Mouse (Mus musculus): ENCODE measurements around the gene Car9. TPM values are rescaled to one million over a fixed set of nuclear protein-coding genes. Genes with fewer than 3 reads are reported as not detected.
A peak's percentile ranks its signal among the peaks of the same experiment; 100 is the strongest.

Car9 gene
- total and polyA plus RNA-seq, 3 experiments: not detected

- peak overlapping the region; percentile 94 for H3K9ac ChIP-seq (ENCODE audit: insufficient read depth, low read depth)
- peak overlapping the region; percentile 85 to 90 (median 89) for H3K4me3 ChIP-seq (replicated peaks in 1 of 3; ENCODE audit: low read depth in 2 of 3, low read length in 2 of 3, poor library complexity in 1 of 3)
- peaks cover 29 to 47% of the 10 kb centered on the region in 2 experiments for H3K36me3 ChIP-seq (replicated peaks in 1 of 2; ENCODE audit: control insufficient read depth in 1 of 2, insufficient read depth in 1 of 2, low read length in 1 of 2)
- H3K27me3 ChIP-seq (replicated peaks): no peaks in the 10 kb centered on the region
- peaks cover 12 to 39% of the 10 kb centered on the region in 2 experiments for H3K4me1 ChIP-seq (ENCODE audit: control insufficient read depth in 1 of 2, insufficient read depth in 2 of 2)
- no peak for TF ChIP-seq UBTF (IDR thresholded peaks at IDR 0.05; ENCODE audit: low read depth, low read length)
- no peak for TF ChIP-seq POLR2A (IDR thresholded peaks at IDR 0.05; ENCODE audit: low read depth, low read length)
- peak; percentile 40; the same call in 1 of the 2 replicates for TF ChIP-seq MAX (IDR thresholded peaks at IDR 0.05; ENCODE audit: low read length)
- no peak for TF ChIP-seq ZC3H11A (IDR thresholded peaks at IDR 0.05; ENCODE audit: low read depth, low read length)
- TF ChIP-seq KAT2A (IDR thresholded peaks at IDR 0.05; ENCODE audit: insufficient replicate concordance, low read length): no peak
- no peak for TF ChIP-seq SMC3 (IDR thresholded peaks at IDR 0.05; ENCODE audit: low read depth, low read length)
- no peak for TF ChIP-seq EP300 (IDR thresholded peaks at IDR 0.05; ENCODE audit: low read length)
- TF ChIP-seq BHLHE40 (IDR thresholded peaks at IDR 0.05; ENCODE audit: low read depth, low read length): peak; percentile 40; the same call in 1 of the 2 replicates
- no peak for TF ChIP-seq RCOR1 (conservative IDR thresholded peaks at IDR 0.05; ENCODE audit: low read depth, low read length)
- 0 out of 2 replicates have a peak, but pooled peaks have one; percentile 18 for TF ChIP-seq MXI1 (IDR thresholded peaks at IDR 0.05; ENCODE audit: low read depth, low read length)
- in situ Hi-C loops (cut with MboI; ENCODE audit: low pct_ligation_motif_present, low pct_unique_long_range_greater_than_20kb, low sequenced_read_pairs): loop anchor here (25.0 kb wide), 1 partner anchor 551 kb away; the partner anchor contains the start of genes Fancg and Vcp
- H3K79me2 ChIP-seq (replicated peaks; ENCODE audit: control insufficient read depth, extremely low read depth, insufficient read depth, poor library complexity, severe bottlenecking): peaks cover 36% of the 10 kb centered on the region
- H3K27ac ChIP-seq (ENCODE audit: insufficient read depth, low read depth): peak overlapping the region; percentile 86
- dilution Hi-C loops (cut with MboI; ENCODE audit: extremely low pct_ligation_motif_present, extremely low pct_unique_long_range_greater_than_20kb, low sequenced_read_pairs): no loop called here
- no peaks in the 10 kb centered on the region for H3K9me3 ChIP-seq (replicated peaks; ENCODE audit: low read length)
- DNase-seq (ENCODE audit: extremely low read depth): no peak
- H3K4me2 ChIP-seq (ENCODE audit: insufficient read depth, low read depth, poor library complexity, severe bottlenecking): peak overlapping the region; percentile 81
Measured at GRCm38 (mm10) chr4:43562769-43563600, 56.2 kb downstream of the Car9 start.

Other genes with a start within 250 kb of the Car9 start
Only the 20 nearest of the 23 such genes appear.
- gene Rusc2, start 125.0 kb upstream of the Car9 start, total RNA-seq (2012; rRNA removed): not detected in 2 replicates
- not detected in 2 replicates for gene Rusc2, start 125.0 kb upstream of the Car9 start, total RNA-seq (2014; rRNA removed)
- not detected in 2 replicates for gene Rusc2, start 125.0 kb upstream of the Car9 start, polyA plus RNA-seq (2012; ENCODE audit: insufficient read length, low read depth)
- gene Fam166b, start 77.8 kb upstream of the Car9 start, total RNA-seq (2012; rRNA removed): not detected in 2 replicates
- gene Fam166b, start 77.8 kb upstream of the Car9 start, total RNA-seq (2014; rRNA removed): not detected in 2 replicates
- not detected in 2 replicates for gene Fam166b, start 77.8 kb upstream of the Car9 start, polyA plus RNA-seq (2012; ENCODE audit: insufficient read length, low read depth)
- gene Tesk1, start 65.0 kb upstream of the Car9 start, total RNA-seq (2012; rRNA removed): 4.5 and 5.2 TPM in 2 replicates
- gene Tesk1, start 65.0 kb upstream of the Car9 start, total RNA-seq (2014; rRNA removed): 1.7 and 1.9 TPM in 2 replicates
- gene Tesk1, start 65.0 kb upstream of the Car9 start, polyA plus RNA-seq (2012; ENCODE audit: insufficient read length, low read depth): 6.0 and 7.3 TPM in 2 replicates
- 24.0 and 30.3 TPM in 2 replicates for gene Cd72, start 52.3 kb upstream of the Car9 start, total RNA-seq (2012; rRNA removed)
- gene Cd72, start 52.3 kb upstream of the Car9 start, total RNA-seq (2014; rRNA removed): 47.6 and 61.4 TPM in 2 replicates
- 55.9 and 86.4 TPM in 2 replicates for gene Cd72, start 52.3 kb upstream of the Car9 start, polyA plus RNA-seq (2012; ENCODE audit: insufficient read length, low read depth)
- gene Sit1, start 23.2 kb upstream of the Car9 start, total RNA-seq (2012; rRNA removed): 2.8 and 3.8 TPM in 2 replicates
- gene Sit1, start 23.2 kb upstream of the Car9 start, total RNA-seq (2014; rRNA removed): 10.5 and 10.8 TPM in 2 replicates
- gene Sit1, start 23.2 kb upstream of the Car9 start, polyA plus RNA-seq (2012; ENCODE audit: insufficient read length, low read depth): 10.1 and 12.5 TPM in 2 replicates
- 57.9 and 63.1 TPM in 2 replicates for gene Ccdc107, start 14.1 kb upstream of the Car9 start, total RNA-seq (2012; rRNA removed)
- 23.0 and 33.4 TPM in 2 replicates for gene Ccdc107, start 14.1 kb upstream of the Car9 start, total RNA-seq (2014; rRNA removed)
- gene Ccdc107, start 14.1 kb upstream of the Car9 start, polyA plus RNA-seq (2012; ENCODE audit: insufficient read length, low read depth): 30.5 and 32.6 TPM in 2 replicates
- 7.4 and 7.5 TPM in 2 replicates for gene Arhgef39, start 7.3 kb upstream of the Car9 start, total RNA-seq (2012; rRNA removed)
- gene Arhgef39, start 7.3 kb upstream of the Car9 start, total RNA-seq (2014; rRNA removed): 7.1 and 7.3 TPM in 2 replicates
- gene Arhgef39, start 7.3 kb upstream of the Car9 start, polyA plus RNA-seq (2012; ENCODE audit: insufficient read length, low read depth): 4.8 and 5.5 TPM in 2 replicates
- 0.30 TPM in 1 of 2 replicates, not detected in the other for gene Tpm2, start 16.8 kb downstream of the Car9 start, total RNA-seq (2012; rRNA removed)
- gene Tpm2, start 16.8 kb downstream of the Car9 start, total RNA-seq (2014; rRNA removed): not detected in 2 replicates
- 0.29 TPM in 1 of 2 replicates, not detected in the other for gene Tpm2, start 16.8 kb downstream of the Car9 start, polyA plus RNA-seq (2012; ENCODE audit: insufficient read length, low read depth)
- 32.9 and 34.2 TPM in 2 replicates for gene Creb3, start 55.4 kb downstream of the Car9 start, total RNA-seq (2012; rRNA removed)
- 26.1 and 27.6 TPM in 2 replicates for gene Creb3, start 55.4 kb downstream of the Car9 start, total RNA-seq (2014; rRNA removed)
- 33.1 and 37.2 TPM in 2 replicates for gene Creb3, start 55.4 kb downstream of the Car9 start, polyA plus RNA-seq (2012; ENCODE audit: insufficient read length, low read depth)
- 59.3 and 60.4 TPM in 2 replicates for gene Tln1, start 55.7 kb downstream of the Car9 start, total RNA-seq (2012; rRNA removed)
- gene Tln1, start 55.7 kb downstream of the Car9 start, total RNA-seq (2014; rRNA removed): 22.3 and 22.7 TPM in 2 replicates
- 50.1 and 69.2 TPM in 2 replicates for gene Tln1, start 55.7 kb downstream of the Car9 start, polyA plus RNA-seq (2012; ENCODE audit: insufficient read length, low read depth)
- 16.6 and 22.0 TPM in 2 replicates for gene Rgp1, start 71.7 kb downstream of the Car9 start, total RNA-seq (2012; rRNA removed)
- 5.4 and 10.1 TPM in 2 replicates for gene Rgp1, start 71.7 kb downstream of the Car9 start, total RNA-seq (2014; rRNA removed)
- 32.7 and 37.0 TPM in 2 replicates for gene Rgp1, start 71.7 kb downstream of the Car9 start, polyA plus RNA-seq (2012; ENCODE audit: insufficient read length, low read depth)
- 3.6 and 4.1 TPM in 2 replicates for gene Gba2, start 71.9 kb downstream of the Car9 start, total RNA-seq (2012; rRNA removed)
- 3.2 TPM in 2 replicates for gene Gba2, start 71.9 kb downstream of the Car9 start, total RNA-seq (2014; rRNA removed)
- gene Gba2, start 71.9 kb downstream of the Car9 start, polyA plus RNA-seq (2012; ENCODE audit: insufficient read length, low read depth): 8.7 and 11.2 TPM in 2 replicates
- 0.46 and 0.72 TPM in 2 replicates for gene Msmp, start 77.5 kb downstream of the Car9 start, total RNA-seq (2012; rRNA removed)
- not detected in 2 replicates for gene Msmp, start 77.5 kb downstream of the Car9 start, total RNA-seq (2014; rRNA removed)
- gene Msmp, start 77.5 kb downstream of the Car9 start, polyA plus RNA-seq (2012; ENCODE audit: insufficient read length, low read depth): 5.9 and 6.3 TPM in 2 replicates
- gene Npr2, start 125.0 kb downstream of the Car9 start, total RNA-seq (2012; rRNA removed): 0.04 and 0.38 TPM in 2 replicates
- gene Npr2, start 125.0 kb downstream of the Car9 start, total RNA-seq (2014; rRNA removed): not detected in 2 replicates
- gene Npr2, start 125.0 kb downstream of the Car9 start, polyA plus RNA-seq (2012; ENCODE audit: insufficient read length, low read depth): 0.23 and 0.49 TPM in 2 replicates
- 0.08 TPM in 1 of 2 replicates, not detected in the other for gene Spag8, start 146.6 kb downstream of the Car9 start, total RNA-seq (2012; rRNA removed)
- gene Spag8, start 146.6 kb downstream of the Car9 start, total RNA-seq (2014; rRNA removed): not detected in 2 replicates
- not detected in 2 replicates for gene Spag8, start 146.6 kb downstream of the Car9 start, polyA plus RNA-seq (2012; ENCODE audit: insufficient read length, low read depth)
- gene Hint2, start 149.5 kb downstream of the Car9 start, total RNA-seq (2012; rRNA removed): 21.2 and 27.9 TPM in 2 replicates
- 17.0 and 17.8 TPM in 2 replicates for gene Hint2, start 149.5 kb downstream of the Car9 start, total RNA-seq (2014; rRNA removed)
- gene Hint2, start 149.5 kb downstream of the Car9 start, polyA plus RNA-seq (2012; ENCODE audit: insufficient read length, low read depth): 6.4 and 8.1 TPM in 2 replicates
- gene Tmem8b, start 162.0 kb downstream of the Car9 start, total RNA-seq (2012; rRNA removed): 0.17 and 0.47 TPM in 2 replicates
- not detected in 2 replicates for gene Tmem8b, start 162.0 kb downstream of the Car9 start, total RNA-seq (2014; rRNA removed)
- 0.16 and 0.26 TPM in 2 replicates for gene Tmem8b, start 162.0 kb downstream of the Car9 start, polyA plus RNA-seq (2012; ENCODE audit: insufficient read length, low read depth)
- 5.1 and 6.3 TPM in 2 replicates for gene Fam221b, start 162.2 kb downstream of the Car9 start, total RNA-seq (2012; rRNA removed)
- gene Fam221b, start 162.2 kb downstream of the Car9 start, total RNA-seq (2014; rRNA removed): not detected in 2 replicates
- gene Fam221b, start 162.2 kb downstream of the Car9 start, polyA plus RNA-seq (2012; ENCODE audit: insufficient read length, low read depth): 0.07 and 0.12 TPM in 2 replicates
- not detected in 2 replicates for gene Olfr70, start 193.8 kb downstream of the Car9 start, total RNA-seq (2012; rRNA removed)
- not detected in 2 replicates for gene Olfr70, start 193.8 kb downstream of the Car9 start, total RNA-seq (2014; rRNA removed)
- not detected in 2 replicates for gene Olfr70, start 193.8 kb downstream of the Car9 start, polyA plus RNA-seq (2012; ENCODE audit: insufficient read length, low read depth)
- not detected in 2 replicates for gene Olfr71, start 203.3 kb downstream of the Car9 start, total RNA-seq (2012; rRNA removed)
- gene Olfr71, start 203.3 kb downstream of the Car9 start, total RNA-seq (2014; rRNA removed): not detected in 2 replicates
- not detected in 2 replicates for gene Olfr71, start 203.3 kb downstream of the Car9 start, polyA plus RNA-seq (2012; ENCODE audit: insufficient read length, low read depth)

Data from CH12.LX (cell line).